Mouse (Mus musculus) lung, embryonic 16.5 days (tissue): ENCODE measurements at regions not wholly inside any gene's neighbourhood (a gene's known extent, or its start where the extent isn't known, plus 50 kb on each side); places are given as distances from the start of the nearest gene placed in this dataset.

Experiments used
- ATAC-seq: fragments of 200-750 bp; cut with Nextera tagmentation; 2 replicates; pipeline ENCODE4 v1.8.0; 2017; ENCODE audit warnings: low read depth, mild to moderate bottlenecking, moderate library complexity
- H3K27ac ChIP-seq: fragments of 300-500 bp; sonication (generic); 2 replicates; pipeline ENCODE4 v1.5.1; 2014; ENCODE audit warnings: mild to moderate bottlenecking, control low read depth, low read length
- H3K27me3 ChIP-seq: fragments of 300-500 bp; sonication (generic); 2 replicates; pipeline ENCODE4 v1.6.1; 2014; ENCODE audit warnings: low read depth, low read length, mixed read lengths; ENCODE audit not compliant: control insufficient read depth, insufficient read depth
- H3K36me3 ChIP-seq: fragments of 300-500 bp; sonication (generic); 2 replicates; pipeline ENCODE4 v1.6.1; 2014; ENCODE audit warnings: low read length; ENCODE audit not compliant: control insufficient read depth, insufficient read depth
- H3K4me1 ChIP-seq: fragments of 300-500 bp; sonication (generic); replicated peaks from 2 replicates; pipeline ENCODE4 v1.6.1; 2014; ENCODE audit warnings: low read length, mixed read lengths; ENCODE audit not compliant: control insufficient read depth, insufficient read depth
- H3K4me2 ChIP-seq: fragments of 300-500 bp; sonication (generic); 2 replicates; pipeline ENCODE4 v1.6.1; 2014; ENCODE audit warnings: low read depth, low read length, control low read depth
- H3K4me3 ChIP-seq: fragments of 300-500 bp; sonication (generic); 2 replicates; pipeline ENCODE4 v1.5.1; 2014; ENCODE audit warnings: mild to moderate bottlenecking, low read length, control low read depth
- H3K9ac ChIP-seq: fragments of 300-500 bp; sonication (generic); 2 replicates; pipeline ENCODE4 v1.6.1; 2014; ENCODE audit warnings: low read length, control low read depth
- H3K9me3 ChIP-seq: fragments of 300-500 bp; sonication (generic); 2 replicates; pipeline ENCODE4 v1.6.1; 2016; ENCODE audit warnings: low read length; ENCODE audit not compliant: control insufficient read depth
- WGBS: fragments of 180-500 bp; shearing (Covaris S2); extraction: QIAGEN DNeasy Blood & Tissue Kit; methylation state at CpG from one replicate; pipeline ENCODE4 v1.1.7; 2014; 5-methylcytosine and 5-hydroxymethylcytosine counted together

- ATAC-seq, result peak; percentile 49; the same call in 1 of the 2 replicates
- Histone ChIP-seq H3K4me2 (no peak overlapping the region), H3K27ac (no peak overlapping the region)
Measured at GRCm38 (mm10) chr13:31179407-31180001, 205.5 kb downstream of the Gm5447 start.

GRCm38 (mm10) chr13:31181530-31181929, 207.5 kb downstream of the Gm5447 start:
- no peak overlapping the region for H3K4me3 ChIP-seq
- no peak overlapping the region for H3K4me2 ChIP-seq
- no peaks in the 10 kb centered on the region for H3K9me3 ChIP-seq
- H3K4me1 ChIP-seq, result peaks cover 22% of the 10 kb centered on the region
- WGBS, result 75% methylated on average over 5 of the region's 5 CpGs
- H3K27me3 ChIP-seq, result no peaks in the 10 kb centered on the region
- ATAC-seq, result no peak
- H3K27ac ChIP-seq, result no peak overlapping the region
- H3K36me3 ChIP-seq, result no peaks in the 10 kb centered on the region
- H3K9ac ChIP-seq, result no peak overlapping the region

More at GRCm38 (mm10) chr13:31179407-31180001, 205.5 kb downstream of the Gm5447 start:
- WGBS, result 26% methylated on average over 12 of the region's 12 CpGs
- Histone ChIP-seq H3K36me3 (no peaks in the 10 kb centered on the region), H3K9me3 (no peaks in the 10 kb centered on the region), H3K27me3 (no peaks in the 10 kb centered on the region), H3K9ac (peak overlapping the region; percentile 37; the same call in 1 of the 2 replicates), H3K4me3 (no peak overlapping the region), H3K4me1 (peaks cover 14% of the 10 kb centered on the region)

- Histone ChIP-seq H3K36me3 (no peaks in the 10 kb centered on the region), H3K4me3 (no peak overlapping the region), H3K9me3 (no peaks in the 10 kb centered on the region), H3K4me2 (no peak overlapping the region), H3K9ac (no peak overlapping the region), H3K4me1 (peaks cover 8% of the 10 kb centered on the region), H3K27ac (peak overlapping the region; percentile 44), H3K27me3 (no peaks in the 10 kb centered on the region)
- ATAC-seq, result peak; percentile 94
- WGBS, result 41% methylated on average over 14 of the region's 14 CpGs
Measured at GRCm38 (mm10) chr13:31184845-31185834, 211.1 kb downstream of the Gm5447 start.

GRCm38 (mm10) chr13:31186805-31187589, 213.0 kb downstream of the Gm5447 start:
- Histone ChIP-seq H3K9ac (no peak overlapping the region), H3K4me2 (no peak overlapping the region), H3K36me3 (no peaks in the 10 kb centered on the region), H3K9me3 (no peaks in the 10 kb centered on the region), H3K27me3 (no peaks in the 10 kb centered on the region), H3K27ac (no peak overlapping the region), H3K4me3 (no peak overlapping the region), H3K4me1 (peaks cover 8% of the 10 kb centered on the region)
- no peak for ATAC-seq
- WGBS, result 50% methylated on average over 5 of the region's 5 CpGs

- Histone ChIP-seq H3K27me3 (no peaks in the 10 kb centered on the region), H3K27ac (no peak overlapping the region), H3K4me3 (no peak overlapping the region), H3K4me2 (no peak overlapping the region), H3K4me1 (peaks cover 8% of the 10 kb centered on the region), H3K9me3 (no peaks in the 10 kb centered on the region), H3K9ac (no peak overlapping the region), H3K36me3 (no peaks in the 10 kb centered on the region)
- no peak for ATAC-seq
- WGBS, result 9% methylated on average over 1 of the region's 1 CpGs
Measured at GRCm38 (mm10) chr13:31189116-31189515, 215.1 kb downstream of the Gm5447 start.

- H3K4me3 ChIP-seq, result no peak overlapping the region
- peaks cover 3% of the 10 kb centered on the region for H3K4me1 ChIP-seq
- no peak overlapping the region for H3K4me2 ChIP-seq
- WGBS, result 62% methylated on average over 4 of the region's 4 CpGs
- H3K27ac ChIP-seq, result no peak overlapping the region
- no peak for ATAC-seq
- H3K9me3 ChIP-seq, result no peaks in the 10 kb centered on the region
- no peaks in the 10 kb centered on the region for H3K36me3 ChIP-seq
- no peak overlapping the region for H3K9ac ChIP-seq
- H3K27me3 ChIP-seq, result no peaks in the 10 kb centered on the region
Measured at GRCm38 (mm10) chr13:31190036-31190435, 216.0 kb downstream of the Gm5447 start.

GRCm38 (mm10) chr13:31191344-31192139, 217.5 kb downstream of the Gm5447 start:
- Histone ChIP-seq H3K9ac (no peak overlapping the region), H3K27ac (no peak overlapping the region), H3K4me1 (no peaks in the 10 kb centered on the region), H3K4me2 (no peak overlapping the region), H3K9me3 (no peaks in the 10 kb centered on the region), H3K4me3 (no peak overlapping the region), H3K36me3 (no peaks in the 10 kb centered on the region), H3K27me3 (no peaks in the 10 kb centered on the region)
- no peak for ATAC-seq
- 74% methylated on average over 7 of the region's 7 CpGs for whole genome bisulfite sequencing

GRCm38 (mm10) chr13:31194971-31195370, 221.0 kb downstream of the Gm5447 start:
- no peak overlapping the region for H3K27ac ChIP-seq
- WGBS, result 68% methylated on average over 3 of the region's 3 CpGs
- no peaks in the 10 kb centered on the region for H3K27me3 ChIP-seq
- no peaks in the 10 kb centered on the region for H3K4me1 ChIP-seq
- no peaks in the 10 kb centered on the region for H3K9me3 ChIP-seq
- no peak for ATAC-seq
- H3K9ac ChIP-seq, result no peak overlapping the region
- no peak overlapping the region for H3K4me3 ChIP-seq
- H3K36me3 ChIP-seq, result no peaks in the 10 kb centered on the region
- H3K4me2 ChIP-seq, result no peak overlapping the region
